Mouse (Mus musculus): Measurements from ENCODE around the gene Krtap4-8.

DNA sequence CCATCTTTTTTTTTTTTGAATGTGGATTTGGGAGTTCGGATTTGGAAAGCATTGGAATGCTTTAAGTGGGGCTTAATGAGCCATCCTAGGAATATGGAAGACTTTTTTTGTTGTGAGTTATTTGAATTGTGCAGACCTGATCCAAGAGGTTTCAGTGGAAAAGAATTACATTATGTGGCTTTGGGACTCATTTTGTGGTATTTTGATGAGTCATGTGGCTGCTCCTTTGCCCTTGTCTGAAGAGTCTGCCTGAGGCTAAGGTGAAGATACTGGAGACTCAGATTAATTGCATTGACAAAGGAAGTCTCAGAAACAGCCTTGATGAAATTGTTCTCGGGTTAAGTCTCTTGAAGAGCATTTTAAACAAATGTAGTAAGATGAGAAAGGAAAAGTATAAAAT, 12.1 kb downstream of the Krtap4-8 start:
- TF ChIP-seq CTCF (IDR thresholded peaks at IDR 0.05; ENCODE audit: low read depth, low read length) (no peak), POLR2A (IDR thresholded peaks at IDR 0.05; ENCODE audit: extremely low read depth, insufficient read depth, low read length) (no peak)

Data from liver, adult 2 months (tissue).